Mouse (Mus musculus) heart, embryonic 10.5 days (tissue): ENCODE data around the gene H2-DMb2. TPM values are rescaled to one million over a fixed set of nuclear protein-coding genes. Genes with fewer than 3 reads are reported as not detected.

Experiments
- DNase-seq: peaks from one replicate; pipeline ENCODE4 v3.0.0-alpha.2; 2017; ENCODE audit warnings: low spot score
- H3K27ac ChIP-seq: fragments of 300-500 bp; sonication (generic); 2 replicates; pipeline ENCODE4 v1.5.1; 2016; ENCODE audit warnings: mild to moderate bottlenecking
- H3K27me3 ChIP-seq: fragments of 300-500 bp; sonication (generic); 2 replicates; pipeline ENCODE4 v1.6.1; 2016; ENCODE audit warnings: mild to moderate bottlenecking; ENCODE audit not compliant: poor library complexity, insufficient read depth, severe bottlenecking
- H3K36me3 ChIP-seq: fragments of 300-500 bp; sonication (generic); 2 replicates; pipeline ENCODE4 v1.6.1; 2016; ENCODE audit warnings: mild to moderate bottlenecking, moderate library complexity
- H3K4me1 ChIP-seq: fragments of 300-500 bp; sonication (generic); 2 replicates; pipeline ENCODE4 v1.6.1; 2016; ENCODE audit warnings: mild to moderate bottlenecking
- H3K4me3 ChIP-seq: fragments of 300-500 bp; sonication (generic); 2 replicates; pipeline ENCODE4 v1.5.1; 2016; ENCODE audit warnings: mild to moderate bottlenecking, moderate library complexity
- H3K9me3 ChIP-seq: fragments of 300-500 bp; sonication (generic); 2 replicates; pipeline ENCODE4 v1.6.1; 2016; ENCODE audit warnings: mild to moderate bottlenecking, moderate library complexity
- WGBS: fragments of 180-500 bp; shearing (Covaris S2); methylation state at CpG from one replicate; pipeline ENCODE4 v1.1.7; 2016; 5-methylcytosine and 5-hydroxymethylcytosine counted together
- polyA plus RNA-seq: library from polyadenylated mRNA; unstranded; fragments of >200 nt; fragmentation: Nextera tagmentation; extraction: Ambion mirVana; gene quantifications from 2 replicates; pipeline ENCODE4 v1.2.1, GENCODE M21; 2016

Gene H2-DMb2
- polyA plus RNA-seq, 1 experiment from 2014 or later, result 0.18 TPM

- Histone ChIP-seq H3K27ac (0 out of 2 replicates have a peak within 1 kb of the TSS, but pooled peaks have one; percentile 32), H3K4me3 (peak within 1 kb of the TSS; percentile 50), H3K27me3 (peaks cover 96% of the 10 kb centered on the region), H3K9me3 (no peaks in the 10 kb centered on the region), H3K4me1 (peaks cover 17% of the 10 kb centered on the region), H3K36me3 (no peaks in the 10 kb centered on the region)
- DNase-seq, result peak; percentile 87
- 5% methylated on average over 41 of the region's 41 CpGs for WGBS
Measured at GRCm38 (mm10) chr17:34196941-34197894, 54.1 kb downstream of the H2-DMb2 start, which contains the start of gene Psmb8. Gene Psmb8 (plus strand): TSS chr17:34197721.

- Histone ChIP-seq H3K36me3 (no peaks in the 10 kb centered on the region), H3K4me1 (peaks cover 15% of the 10 kb centered on the region), H3K9me3 (no peaks in the 10 kb centered on the region), H3K27me3 (peaks cover 93% of the 10 kb centered on the region), H3K4me3 (peak overlapping the region; percentile 50), H3K27ac (0 out of 2 replicates have a peak overlapping the region, but pooled peaks have one; percentile 32)
- peak; percentile 71 for DNase-seq
- WGBS, result 3% methylated on average over 32 of the region's 32 CpGs
Measured at GRCm38 (mm10) chr17:34197904-34198520, 54.9 kb downstream of the H2-DMb2 start.

GRCm38 (mm10) chr17:34198521-34198912, 55.4 kb downstream of the H2-DMb2 start:
- Histone ChIP-seq H3K4me1 (peaks cover 14% of the 10 kb centered on the region), H3K27me3 (peaks cover 93% of the 10 kb centered on the region), H3K27ac (0 out of 2 replicates have a peak overlapping the region, but pooled peaks have one; percentile 32), H3K36me3 (no peaks in the 10 kb centered on the region), H3K9me3 (no peaks in the 10 kb centered on the region), H3K4me3 (peak overlapping the region; percentile 50)
- 7% methylated on average over 11 of the region's 11 CpGs for WGBS
- no peak for DNase-seq

- Histone ChIP-seq H3K4me3 (no peak overlapping the region), H3K36me3 (no peaks in the 10 kb centered on the region), H3K4me1 (peaks cover 14% of the 10 kb centered on the region), H3K27me3 (peaks cover 92% of the 10 kb centered on the region), H3K9me3 (no peaks in the 10 kb centered on the region), H3K27ac (no peak overlapping the region)
- WGBS, result 68% methylated on average over 12 of the region's 12 CpGs
- peak; percentile 61 for DNase-seq
Measured at GRCm38 (mm10) chr17:34199050-34199619, 56.0 kb downstream of the H2-DMb2 start.

- 77% methylated on average over 10 of the region's 10 CpGs for WGBS
- H3K4me1 ChIP-seq, result peaks cover 21% of the 10 kb centered on the region
- no peaks in the 10 kb centered on the region for H3K9me3 ChIP-seq
- no peak overlapping the region for H3K4me3 ChIP-seq
- H3K36me3 ChIP-seq, result no peaks in the 10 kb centered on the region
- DNase-seq, result peak; percentile 64
- H3K27ac ChIP-seq, result no peak overlapping the region
- peaks cover 92% of the 10 kb centered on the region for H3K27me3 ChIP-seq
Measured at GRCm38 (mm10) chr17:34200047-34200446, 56.9 kb downstream of the H2-DMb2 start.

- WGBS, result 83% methylated on average over 16 of the region's 16 CpGs
- Histone ChIP-seq H3K27me3 (peaks cover 92% of the 10 kb centered on the region), H3K4me3 (no peak overlapping the region), H3K9me3 (no peaks in the 10 kb centered on the region), H3K27ac (no peak overlapping the region), H3K36me3 (no peaks in the 10 kb centered on the region), H3K4me1 (peaks cover 28% of the 10 kb centered on the region)
- DNase-seq, result no peak
Measured at GRCm38 (mm10) chr17:34200772-34201505, 57.8 kb downstream of the H2-DMb2 start.

Other genes starting within 250 kb of the H2-DMb2 start
- gene Platr17, start 238.2 kb upstream of the H2-DMb2 start, polyA plus RNA-seq, result 0.28 and 0.73 TPM in 2 replicates
- 46.6 and 52.9 TPM in 2 replicates for gene Daxx, start 233.9 kb upstream of the H2-DMb2 start, polyA plus RNA-seq
- 13.9 and 20.5 TPM in 2 replicates for gene Tapbp, start 227.4 kb upstream of the H2-DMb2 start, polyA plus RNA-seq
- gene Zbtb22, start 227.4 kb upstream of the H2-DMb2 start, polyA plus RNA-seq, result 16.0 and 17.3 TPM in 2 replicates
- 37.1 and 44.2 TPM in 2 replicates for gene Rgl2, start 213.8 kb upstream of the H2-DMb2 start, polyA plus RNA-seq
- gene Pfdn6, start 203.0 kb upstream of the H2-DMb2 start, polyA plus RNA-seq, result 161 and 198 TPM in 2 replicates
- gene Wdr46, start 202.6 kb upstream of the H2-DMb2 start, polyA plus RNA-seq, result 35.8 and 48.1 TPM in 2 replicates
- gene B3galt4, start 191.8 kb upstream of the H2-DMb2 start, polyA plus RNA-seq, result 5.9 and 7.1 TPM in 2 replicates
- 47.1 and 47.5 TPM in 2 replicates for gene Vps52, start 187.5 kb upstream of the H2-DMb2 start, polyA plus RNA-seq
- 1,115 and 1,297 TPM in 2 replicates for gene Rps18, start 187.3 kb upstream of the H2-DMb2 start, polyA plus RNA-seq
- 13.0 and 16.2 TPM in 2 replicates for gene H2-K1, start 143.0 kb upstream of the H2-DMb2 start, polyA plus RNA-seq
- 14.4 and 15.8 TPM in 2 replicates for gene Ring1, start 118.6 kb upstream of the H2-DMb2 start, polyA plus RNA-seq
- 32.4 and 36.4 TPM in 2 replicates for gene H2-Ke6, start 115.2 kb upstream of the H2-DMb2 start, polyA plus RNA-seq
- gene Slc39a7, start 111.6 kb upstream of the H2-DMb2 start, polyA plus RNA-seq, result 160 and 180 TPM in 2 replicates
- 31.4 and 40.6 TPM in 2 replicates for gene Rxrb, start 111.5 kb upstream of the H2-DMb2 start, polyA plus RNA-seq
- gene Col11a2, start 103.9 kb upstream of the H2-DMb2 start, polyA plus RNA-seq, result 0.38 and 1.0 TPM in 2 replicates
- 0.62 and 0.84 TPM in 2 replicates for gene H2-Oa, start 51.0 kb upstream of the H2-DMb2 start, polyA plus RNA-seq
- gene H2-DMa, start 23.8 kb upstream of the H2-DMb2 start, polyA plus RNA-seq, result 4.2 and 7.1 TPM in 2 replicates
- 77.6 and 101 TPM in 2 replicates for gene Brd2, start 20.7 kb upstream of the H2-DMb2 start, polyA plus RNA-seq
- 0.23 and 0.29 TPM in 2 replicates for gene H2-DMb1, start 9.8 kb downstream of the H2-DMb2 start, polyA plus RNA-seq
- gene Tap1, start 44.2 kb downstream of the H2-DMb2 start, polyA plus RNA-seq, result 0.84 and 1.2 TPM in 2 replicates
- 0.41 and 0.60 TPM in 2 replicates for gene Psmb9, start 44.5 kb downstream of the H2-DMb2 start, polyA plus RNA-seq
- gene Psmb8, start 54.4 kb downstream of the H2-DMb2 start, polyA plus RNA-seq, result 0.86 and 0.87 TPM in 2 replicates
- gene Tap2, start 60.2 kb downstream of the H2-DMb2 start, polyA plus RNA-seq, result 0.48 and 0.51 TPM in 2 replicates
- gene H2-Ob, start 95.6 kb downstream of the H2-DMb2 start, polyA plus RNA-seq, result not detected in 2 replicates
- gene H2-Ab1, start 114.4 kb downstream of the H2-DMb2 start, polyA plus RNA-seq, result 13.2 and 14.6 TPM in 2 replicates
- 0.11 TPM in 1 of 2 replicates, not detected in the other for gene H2-Aa, start 144.5 kb downstream of the H2-DMb2 start, polyA plus RNA-seq
- gene H2-Eb1, start 162.6 kb downstream of the H2-DMb2 start, polyA plus RNA-seq, result 1.4 TPM in 2 replicates
- gene H2-Eb2, start 182.4 kb downstream of the H2-DMb2 start, polyA plus RNA-seq, result not detected in 2 replicates
- gene Btnl2, start 211.5 kb downstream of the H2-DMb2 start, polyA plus RNA-seq, result 0.05 TPM in 1 of 2 replicates, not detected in the other
- gene Btnl1, start 233.8 kb downstream of the H2-DMb2 start, polyA plus RNA-seq, result not detected in 2 replicates